Mouse (Mus musculus): Measurements from ENCODE around the gene Slc35a1.

DNA sequence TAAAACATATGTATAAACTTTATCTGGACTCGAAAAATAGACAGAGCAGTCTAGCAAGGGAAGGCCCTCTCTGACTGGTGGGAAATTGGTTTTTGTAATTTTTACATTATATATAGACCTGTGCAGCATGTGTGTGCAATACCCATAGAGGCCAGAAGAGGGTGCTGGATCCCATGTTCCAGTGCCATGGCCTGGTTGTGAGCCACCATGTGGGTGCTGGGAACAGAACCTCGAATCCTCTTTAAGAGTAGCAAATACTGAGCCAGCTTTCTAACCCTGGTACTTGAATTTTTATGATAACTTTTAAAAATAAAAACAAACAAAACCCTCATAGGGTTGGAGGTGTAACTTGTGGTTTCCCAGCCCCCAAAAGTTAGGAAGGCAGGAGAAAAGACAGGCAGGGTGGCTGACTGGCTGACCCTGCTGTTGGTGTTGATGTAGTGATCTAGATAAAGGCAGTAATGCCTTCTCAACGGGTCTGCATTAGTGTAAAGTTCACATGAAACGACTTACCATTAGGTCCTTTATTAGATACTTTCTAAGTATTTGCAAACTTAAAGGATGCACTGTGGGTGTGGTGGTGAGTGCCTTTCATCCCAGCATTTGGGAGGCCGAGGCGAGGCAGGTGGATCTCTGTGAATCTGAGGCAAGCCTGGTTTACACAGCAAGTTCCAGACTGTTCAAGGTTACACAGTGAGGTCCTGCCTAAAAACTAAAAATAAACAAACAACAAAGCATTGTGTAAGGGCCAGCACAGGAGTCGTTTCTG, 33.1 kb upstream of the Slc35a1 start:
- TF ChIP-seq CTCF (IDR thresholded peaks at IDR 0.05; ENCODE audit: low read depth, low read length) (peak; percentile 15), POLR2A (IDR thresholded peaks at IDR 0.05; ENCODE audit: insufficient read depth, low read length) (no peak)

All from ES-Bruce4 (cell line).